Mouse (Mus musculus): ENCODE measurements at regions not wholly inside any gene's neighbourhood (a gene's known extent, or its start where the extent isn't known, plus 50 kb on each side); places are given as distances from the start of the nearest gene placed in this dataset.

DNA sequence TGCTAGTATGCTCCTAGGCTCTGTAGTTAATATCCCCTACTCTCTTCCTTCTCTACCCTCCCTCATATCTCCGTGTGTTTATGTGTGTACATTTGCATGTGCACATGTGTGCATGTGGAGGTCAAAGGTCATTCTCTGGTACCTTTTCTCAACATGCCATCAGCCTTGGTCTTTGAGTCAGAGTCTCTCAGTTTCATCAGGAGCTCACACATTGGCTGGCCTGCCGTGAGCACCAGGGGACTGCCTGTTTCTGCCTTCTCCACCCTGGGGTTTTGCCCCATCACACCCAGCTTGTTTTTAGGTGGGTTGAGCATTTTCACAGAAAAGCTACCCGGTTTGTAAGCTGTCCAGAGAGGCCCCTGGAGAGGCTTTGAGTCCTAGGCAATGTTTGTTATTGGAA, 292.8 kb upstream of the Eef2kmt start:
- TF ChIP-seq POLR2A (IDR thresholded peaks at IDR 0.05; ENCODE audit: low read depth, low read length) (no peak), CTCF (conservative IDR thresholded peaks at IDR 0.05; ENCODE audit: insufficient read depth, insufficient read length, low read depth, low read length) (no peak)
